Mouse (Mus musculus): ENCODE data around the gene Tmem131l.

DNA sequence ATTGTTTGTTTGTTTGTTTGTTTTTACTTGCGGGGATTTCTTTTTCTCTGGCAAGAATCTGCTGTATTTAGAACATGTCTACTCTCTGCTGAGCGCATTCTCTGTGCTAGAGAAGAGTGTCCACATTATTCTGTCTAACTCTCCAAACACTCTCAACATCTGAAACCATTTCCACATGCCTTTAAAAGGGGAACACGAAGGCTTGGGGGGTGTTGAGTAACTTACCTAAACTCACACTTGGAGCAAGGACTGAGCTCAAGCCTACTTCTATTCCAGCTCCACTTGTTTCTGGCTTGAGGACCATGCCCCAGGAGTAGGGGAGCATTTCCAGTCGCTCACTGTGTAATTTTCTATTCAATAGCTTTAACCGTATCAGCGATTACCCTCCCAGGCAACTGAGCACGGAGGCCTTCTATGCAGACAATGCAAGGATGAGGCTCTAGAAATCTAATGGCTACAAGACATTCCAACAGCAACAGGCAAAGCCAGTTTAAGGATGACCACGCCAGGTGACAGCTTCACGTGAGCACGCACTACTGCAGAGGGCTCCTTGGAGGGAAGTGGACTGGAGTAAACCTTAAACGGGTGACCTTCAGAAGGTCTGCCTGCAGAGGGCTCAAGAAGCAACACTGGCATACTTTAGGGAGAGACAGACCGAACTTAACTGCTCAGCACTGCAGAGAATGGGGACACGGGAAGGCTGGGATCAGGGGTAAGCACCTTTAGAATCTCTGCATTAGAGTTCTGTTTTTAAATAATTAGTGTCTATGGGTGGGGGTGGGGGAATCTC lies 36.8 kb upstream of the Tmem131l start:
- TF ChIP-seq CTCF (IDR thresholded peaks at IDR 0.05; ENCODE audit: borderline replicate concordance, extremely low read depth, insufficient read depth, insufficient read length) (no peak), POLR2A (IDR thresholded peaks at IDR 0.05; ENCODE audit: borderline replicate concordance, extremely low read depth, insufficient read depth, insufficient read length, poor library complexity, severe bottlenecking) (no peak)
